Mouse (Mus musculus) heart, embryonic 15.5 days (tissue): ENCODE data around the gene Stxbp3. TPM values are rescaled to one million over a fixed set of nuclear protein-coding genes. Genes with fewer than 3 reads are reported as not detected.
A peak's percentile ranks its signal among the peaks of the same experiment; 100 is the strongest.
"Not testable (repeated sequence)": the region's sequence is repeated elsewhere in the genome, so short reads cannot be mapped to it uniquely, and the experiment has no call there.

ENCODE experiments used
- ATAC-seq: fragments of 200-750 bp; cut with Nextera tagmentation; replicated peaks from 2 replicates; pipeline ENCODE4 v1.8.0; 2017; ENCODE audit warnings: low read depth, moderate TSS enrichment; ENCODE audit not compliant: insufficient number of reproducible peaks, insufficient read depth, low FRiP score
- H3K27ac ChIP-seq: fragments of 300-500 bp; sonication (generic); 2 replicates; pipeline ENCODE4 v1.5.1; 2015; ENCODE audit warnings: mild to moderate bottlenecking, inconsistent platforms
- H3K27me3 ChIP-seq: fragments of 300-500 bp; sonication (generic); 2 replicates; pipeline ENCODE4 v1.6.1; 2015; ENCODE audit warnings: inconsistent platforms
- H3K36me3 ChIP-seq: fragments of 300-500 bp; sonication (generic); 2 replicates; pipeline ENCODE4 v1.6.1; 2015; ENCODE audit warnings: mild to moderate bottlenecking, inconsistent platforms
- H3K4me1 ChIP-seq: fragments of 300-500 bp; sonication (generic); replicated peaks from 2 replicates; pipeline ENCODE4 v1.6.1; 2015; ENCODE audit warnings: inconsistent platforms
- H3K4me2 ChIP-seq: fragments of 300-500 bp; sonication (generic); 2 replicates; pipeline ENCODE4 v1.6.1; 2015; ENCODE audit warnings: inconsistent platforms, mild to moderate bottlenecking, moderate library complexity
- H3K4me3 ChIP-seq: fragments of 300-500 bp; sonication (generic); 2 replicates; pipeline ENCODE4 v1.5.1; 2015; ENCODE audit warnings: mild to moderate bottlenecking, inconsistent platforms
- H3K9ac ChIP-seq: fragments of 300-500 bp; sonication (generic); 2 replicates; pipeline ENCODE4 v1.6.1; 2015; ENCODE audit warnings: mild to moderate bottlenecking, inconsistent platforms
- H3K9me3 ChIP-seq: fragments of 300-500 bp; sonication (generic); replicated peaks from 2 replicates; pipeline ENCODE4 v1.6.1; 2016; ENCODE audit warnings: inconsistent platforms
- WGBS: fragments of 180-500 bp; shearing (Covaris S2); methylation state at CpG from one replicate; pipeline ENCODE4 v1.1.7; 2015; ENCODE audit warnings: mixed read lengths; 5-methylcytosine and 5-hydroxymethylcytosine counted together
- polyA plus RNA-seq: library from polyadenylated mRNA; unstranded; fragments of >200 nt; fragmentation: Nextera tagmentation; extraction: Ambion mirVana; gene quantifications from 2 replicates; pipeline ENCODE4 v1.2.1, GENCODE M21; 2015

Stxbp3 gene
- polyA plus RNA-seq, 1 experiment from 2014 or later = 29.9 TPM

DNA sequence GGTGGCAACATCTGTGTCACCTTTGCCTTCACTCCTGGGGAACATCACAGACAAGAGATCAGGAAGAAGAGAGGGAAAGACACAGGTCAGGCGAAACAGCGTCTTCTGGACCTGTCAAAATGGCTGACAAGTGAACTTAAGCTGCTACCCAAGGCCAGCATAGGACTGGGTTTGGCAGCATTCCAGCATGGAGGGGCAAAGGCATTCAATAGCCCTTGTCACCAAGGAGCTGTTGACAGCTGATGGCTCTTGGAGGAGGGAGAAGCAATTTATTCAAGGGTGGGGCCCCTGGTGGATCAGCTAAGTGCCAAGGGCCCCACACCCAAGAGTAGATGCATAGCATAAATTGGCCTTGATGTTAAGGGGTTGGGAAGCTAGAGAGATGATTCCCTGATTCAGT lies 38.8 kb upstream of the Stxbp3 start:
- no peaks in the 10 kb centered on the region for H3K36me3 ChIP-seq
- ATAC-seq = no peak; the same call in 1 of the 2 replicates
- H3K27ac ChIP-seq = no peak overlapping the region; the same call in none of the 2 replicates
- H3K9ac ChIP-seq = no peak overlapping the region
- H3K4me2 ChIP-seq = no peak overlapping the region
- no peaks in the 10 kb centered on the region for H3K9me3 ChIP-seq
- 36% methylated on average over 2 of the region's 2 CpGs for WGBS
- no peak overlapping the region for H3K4me3 ChIP-seq
- no peaks in the 10 kb centered on the region for H3K27me3 ChIP-seq
- peaks cover 38% of the 10 kb centered on the region for H3K4me1 ChIP-seq

DNA sequence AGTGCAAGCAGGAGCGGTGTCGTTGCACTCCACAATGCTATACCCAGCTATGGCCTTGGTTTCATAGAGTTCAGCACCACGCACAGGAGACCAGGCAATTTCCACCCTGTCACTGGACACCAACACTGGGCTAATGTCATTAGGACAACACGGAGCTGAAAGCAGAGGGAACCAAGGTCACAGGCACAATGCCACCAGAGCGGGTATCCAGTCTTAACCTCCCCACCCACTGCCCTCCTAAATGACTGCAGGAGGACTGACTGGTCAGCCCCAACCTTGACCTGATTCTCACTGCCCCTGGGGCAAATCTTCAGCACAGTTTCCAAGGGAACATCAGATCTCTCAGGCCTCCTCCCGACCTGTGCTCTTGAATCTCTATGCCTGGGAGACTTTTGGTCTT lies 30.3 kb upstream of the Stxbp3 start:
- Histone ChIP-seq H3K36me3 (no peaks in the 10 kb centered on the region), H3K27me3 (no peaks in the 10 kb centered on the region), H3K4me1 (no peaks in the 10 kb centered on the region), H3K27ac (no peak overlapping the region), H3K4me2 (no peak overlapping the region), H3K9me3 (no peaks in the 10 kb centered on the region), H3K4me3 (no peak overlapping the region), H3K9ac (no peak overlapping the region)
- ATAC-seq = no peak
- WGBS = 77% methylated on average over 6 of the region's 6 CpGs

DNA sequence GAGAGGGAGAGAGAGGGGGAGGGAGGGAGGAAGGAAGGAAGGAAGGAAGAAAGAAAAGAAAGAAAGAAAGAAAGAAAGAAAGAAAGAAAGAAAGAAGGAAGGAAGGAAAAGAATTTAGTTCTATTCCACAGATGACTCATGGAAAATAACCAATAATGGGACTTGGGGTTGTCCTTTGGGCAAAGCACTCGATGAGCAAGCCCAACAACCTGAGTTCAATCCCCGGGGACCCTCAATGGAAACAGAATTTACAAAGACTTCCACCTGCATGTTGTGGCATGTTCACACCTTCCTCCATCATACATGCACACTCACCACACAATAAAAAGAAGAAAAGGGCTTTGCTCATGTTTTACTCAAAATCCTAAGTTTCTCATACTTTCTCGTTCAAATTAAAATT lies 27.1 kb upstream of the Stxbp3 start:
- WGBS = 86% methylated on average over 3 of the region's 3 CpGs
- no peaks in the 10 kb centered on the region for H3K9me3 ChIP-seq

DNA sequence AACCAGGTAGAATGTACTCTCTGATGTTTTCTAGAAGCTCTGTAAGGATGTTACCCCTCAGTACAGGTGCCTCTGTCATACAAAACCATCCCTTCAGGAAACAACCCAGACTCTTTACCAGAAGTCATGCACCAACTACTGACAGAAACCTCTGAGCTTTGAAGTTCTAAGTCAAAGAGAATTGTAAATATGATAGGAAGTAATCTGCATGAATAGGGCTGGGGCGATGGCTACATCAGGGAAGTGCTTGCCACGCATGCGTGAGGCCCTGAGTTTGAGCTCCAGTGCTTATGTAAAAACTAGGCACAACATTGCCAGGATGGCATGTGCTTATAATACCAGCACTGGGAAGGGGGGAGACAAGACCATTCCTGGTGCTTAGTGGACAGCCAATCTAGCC lies 25.4 kb upstream of the Stxbp3 start:
- Histone ChIP-seq H3K27me3 (no peaks in the 10 kb centered on the region), H3K9me3 (no peaks in the 10 kb centered on the region), H3K9ac (no peak overlapping the region), H3K4me1 (no peaks in the 10 kb centered on the region), H3K27ac (no peak overlapping the region), H3K4me2 (no peak overlapping the region), H3K36me3 (no peaks in the 10 kb centered on the region), H3K4me3 (no peak overlapping the region)
- 89% methylated on average over 3 of the region's 3 CpGs for WGBS
- no peak for ATAC-seq

More for the DNA sequence above, 27.1 kb upstream of the Stxbp3 start:
- Histone ChIP-seq H3K4me3 (no peak overlapping the region), H3K4me1 (no peaks in the 10 kb centered on the region), H3K4me2 (no peak overlapping the region), H3K36me3 (no peaks in the 10 kb centered on the region), H3K27me3 (no peaks in the 10 kb centered on the region), H3K9ac (no peak overlapping the region), H3K27ac (no peak overlapping the region)
- ATAC-seq = no peak

DNA sequence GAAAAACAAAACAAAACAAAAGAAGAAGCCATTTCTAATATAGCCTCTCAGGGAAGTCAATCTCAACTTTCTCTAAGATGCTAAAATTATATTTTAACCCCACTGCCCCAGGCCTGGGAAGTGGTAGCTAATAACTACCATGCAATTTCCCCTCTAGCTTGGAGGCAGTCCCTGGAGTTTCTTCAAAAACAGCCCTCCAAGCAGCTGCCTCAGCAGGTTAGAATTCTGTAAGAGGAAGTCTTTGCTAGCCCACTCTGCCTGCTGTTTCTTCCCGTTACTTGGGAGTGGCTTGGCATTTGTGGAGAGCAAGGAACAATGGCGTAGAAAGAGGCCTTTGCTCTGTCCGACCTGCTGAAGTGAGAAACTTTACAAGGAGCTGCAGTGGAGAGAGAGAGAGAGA lies 24.8 kb upstream of the Stxbp3 start:
- 48% methylated on average over 3 of the region's 3 CpGs for WGBS
- Histone ChIP-seq H3K4me2 (no peak overlapping the region), H3K9me3 (no peaks in the 10 kb centered on the region), H3K9ac (no peak overlapping the region), H3K4me3 (no peak overlapping the region), H3K27me3 (no peaks in the 10 kb centered on the region), H3K27ac (no peak overlapping the region), H3K4me1 (no peaks in the 10 kb centered on the region), H3K36me3 (no peaks in the 10 kb centered on the region)
- no peak for ATAC-seq

DNA sequence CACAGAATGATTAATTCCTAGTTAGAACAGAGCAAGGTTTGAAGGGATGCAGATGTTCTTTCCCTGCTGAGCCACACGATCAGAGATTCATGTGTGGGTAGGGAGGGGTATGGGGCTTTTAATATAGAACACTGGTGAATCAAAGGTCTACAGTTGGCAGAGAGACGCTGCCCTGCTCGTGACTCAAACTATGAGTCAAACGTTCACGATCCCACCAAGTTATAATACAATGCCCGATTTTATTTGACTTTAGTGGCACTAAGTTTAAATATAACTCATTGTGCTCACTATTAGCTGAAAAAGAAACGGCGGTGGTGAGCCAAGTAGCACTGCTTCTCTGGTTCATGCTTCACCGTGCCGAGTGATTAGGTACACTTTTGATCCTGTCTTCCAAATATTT lies 22.8 kb upstream of the Stxbp3 start:
- ATAC-seq = no peak
- Histone ChIP-seq H3K27me3 (no peaks in the 10 kb centered on the region), H3K4me1 (peaks cover 5% of the 10 kb centered on the region), H3K36me3 (no peaks in the 10 kb centered on the region), H3K9ac (no peak overlapping the region), H3K4me2 (no peak overlapping the region), H3K27ac (no peak overlapping the region), H3K9me3 (no peaks in the 10 kb centered on the region), H3K4me3 (no peak overlapping the region)
- 77% methylated on average over 10 of the region's 10 CpGs for WGBS

DNA sequence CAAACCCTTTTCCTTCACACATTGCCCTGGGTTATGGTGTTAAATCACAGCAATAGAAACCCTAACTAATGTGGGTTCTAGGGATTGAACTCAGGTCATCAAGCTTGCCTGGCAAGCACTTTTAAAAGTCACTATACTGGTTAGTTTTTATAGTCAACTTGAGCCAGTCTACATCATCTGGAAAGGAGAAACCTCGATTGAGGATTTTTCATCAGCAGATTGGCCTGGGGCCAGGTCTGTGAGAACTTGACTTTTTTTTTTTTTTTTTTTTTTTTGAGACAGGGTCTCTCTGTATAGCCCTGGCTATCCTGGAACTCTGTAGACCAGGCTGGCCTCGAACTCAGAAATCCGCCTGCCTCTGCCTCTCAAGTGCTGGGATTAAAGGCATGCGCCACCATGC lies 22.0 kb upstream of the Stxbp3 start:
- not testable (repeated sequence) for H3K27me3 ChIP-seq, H3K9me3 ChIP-seq, H3K4me3 ChIP-seq, H3K4me1 ChIP-seq, ATAC-seq, H3K27ac ChIP-seq, H3K4me2 ChIP-seq, H3K36me3 ChIP-seq, H3K9ac ChIP-seq
- 83% methylated on average over 4 of the region's 4 CpGs for WGBS

DNA sequence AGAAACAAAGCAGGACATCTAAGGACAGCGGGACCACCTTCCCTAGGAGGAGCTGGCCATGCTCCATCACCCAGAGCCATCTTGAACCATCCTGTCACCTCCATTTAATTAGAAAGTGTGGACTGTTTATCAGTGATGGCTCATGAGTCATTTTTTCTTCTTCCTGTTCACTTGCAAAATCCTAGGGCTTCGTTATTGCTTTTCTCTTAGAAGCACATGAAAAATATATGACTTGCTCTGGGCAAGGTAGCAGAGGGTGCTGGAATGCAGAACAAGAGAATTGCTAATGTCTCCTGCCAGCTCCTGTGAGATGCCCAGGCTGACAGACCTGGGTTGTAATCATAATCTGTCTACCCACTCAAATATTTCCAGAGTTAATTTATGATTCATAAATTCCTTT lies 20.5 kb upstream of the Stxbp3 start:
- Histone ChIP-seq H3K4me2 (no peak overlapping the region), H3K9me3 (no peaks in the 10 kb centered on the region), H3K4me3 (no peak overlapping the region), H3K4me1 (peaks cover 18% of the 10 kb centered on the region), H3K36me3 (no peaks in the 10 kb centered on the region), H3K9ac (no peak overlapping the region), H3K27ac (no peak overlapping the region), H3K27me3 (no peaks in the 10 kb centered on the region)
- ATAC-seq = no peak
- WGBS = 71% methylated on average over 2 of the region's 2 CpGs

DNA sequence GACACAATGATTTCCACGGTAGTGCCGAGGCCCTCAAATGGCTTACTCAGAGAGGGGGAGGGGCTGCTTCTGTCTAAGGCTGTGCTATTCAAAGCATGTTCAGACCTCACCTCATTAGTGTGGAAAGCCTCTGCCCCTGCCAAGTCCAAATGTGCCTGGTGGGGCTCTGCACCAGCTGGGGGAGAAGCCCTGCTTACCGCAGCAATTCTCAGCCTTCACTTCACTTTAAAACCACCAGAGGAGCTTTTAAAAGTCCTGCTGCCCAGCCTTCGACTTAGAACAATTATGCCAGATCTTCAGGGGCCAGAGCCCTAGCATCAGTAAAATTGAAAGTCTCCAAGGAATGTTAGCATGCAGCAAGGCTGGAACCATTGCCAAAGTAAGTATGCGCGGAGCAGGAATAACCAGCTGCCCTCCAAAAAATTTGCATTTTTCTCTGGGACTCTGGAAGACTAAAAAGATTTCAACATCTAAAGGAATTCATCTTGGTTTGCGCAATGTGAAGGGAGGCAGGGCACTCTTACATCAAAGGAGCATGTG lies 18.0 kb upstream of the Stxbp3 start:
- H3K9me3 ChIP-seq = no peaks in the 10 kb centered on the region
- H3K36me3 ChIP-seq = no peaks in the 10 kb centered on the region
- peaks cover 29% of the 10 kb centered on the region for H3K4me1 ChIP-seq
- no peaks in the 10 kb centered on the region for H3K27me3 ChIP-seq
- no peak overlapping the region for H3K4me3 ChIP-seq
- peak; percentile 86 for ATAC-seq
- peak overlapping the region; percentile 35 for H3K4me2 ChIP-seq
- H3K27ac ChIP-seq = peak overlapping the region; percentile 73
- WGBS = 25% methylated on average over 7 of the region's 7 CpGs
- 0 out of 2 replicates have a peak overlapping the region, but pooled peaks have one; percentile 10 for H3K9ac ChIP-seq

DNA sequence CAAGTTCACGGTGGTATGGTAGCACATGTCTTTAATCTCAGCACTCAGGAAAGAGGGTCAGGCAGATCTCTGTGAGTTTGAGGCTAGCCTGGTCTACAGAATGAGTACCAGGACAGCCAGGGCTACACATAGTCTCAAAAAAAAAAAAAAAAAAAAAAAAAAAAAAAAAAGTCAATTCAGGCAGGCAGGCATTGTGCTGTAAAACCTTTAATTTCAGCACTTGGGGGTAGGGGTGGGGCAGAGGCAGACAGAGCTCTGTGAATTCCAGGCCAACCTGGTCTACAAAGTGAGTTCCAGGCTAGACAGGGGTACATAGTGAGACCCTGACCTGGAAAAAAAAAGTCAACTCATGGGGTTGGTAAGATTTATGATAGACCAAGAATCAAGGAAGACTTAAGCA lies 17.4 kb upstream of the Stxbp3 start:
- WGBS = 80% methylated on average over 1 of the region's 1 CpGs
- no peaks in the 10 kb centered on the region for H3K27me3 ChIP-seq
- peaks cover 29% of the 10 kb centered on the region for H3K4me1 ChIP-seq
- peak overlapping the region; percentile 73 for H3K27ac ChIP-seq
- H3K9me3 ChIP-seq = no peaks in the 10 kb centered on the region
- H3K4me3 ChIP-seq = no peak overlapping the region
- ATAC-seq = no peak
- no peak overlapping the region for H3K4me2 ChIP-seq
- H3K9ac ChIP-seq = no peak overlapping the region
- no peaks in the 10 kb centered on the region for H3K36me3 ChIP-seq

DNA sequence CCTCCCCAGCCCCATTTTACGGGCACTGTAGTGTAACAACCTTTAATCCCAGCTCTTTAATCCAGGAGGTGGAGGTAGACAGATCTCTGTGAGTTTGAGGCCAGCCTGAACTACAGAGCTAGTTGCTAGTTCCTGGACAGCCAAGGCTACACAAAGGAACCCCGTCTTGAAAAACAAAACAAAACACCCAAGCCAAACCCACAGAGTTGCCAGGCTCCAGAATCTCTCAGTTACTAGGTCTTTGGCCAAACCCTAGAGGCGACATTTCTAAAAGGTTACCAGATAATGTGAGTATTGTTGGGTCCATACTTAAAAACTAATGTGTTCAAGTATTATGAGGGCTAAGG lies 16.8 kb upstream of the Stxbp3 start:
- no peak overlapping the region for H3K27ac ChIP-seq
- no peaks in the 10 kb centered on the region for H3K9me3 ChIP-seq
- ATAC-seq = no peak
- H3K9ac ChIP-seq = no peak overlapping the region
- H3K4me1 ChIP-seq = peaks cover 29% of the 10 kb centered on the region
- 49% methylated on average over 3 of the region's 3 CpGs for WGBS
- no peaks in the 10 kb centered on the region for H3K36me3 ChIP-seq
- H3K4me3 ChIP-seq = no peak overlapping the region
- H3K27me3 ChIP-seq = no peaks in the 10 kb centered on the region
- no peak overlapping the region for H3K4me2 ChIP-seq

DNA sequence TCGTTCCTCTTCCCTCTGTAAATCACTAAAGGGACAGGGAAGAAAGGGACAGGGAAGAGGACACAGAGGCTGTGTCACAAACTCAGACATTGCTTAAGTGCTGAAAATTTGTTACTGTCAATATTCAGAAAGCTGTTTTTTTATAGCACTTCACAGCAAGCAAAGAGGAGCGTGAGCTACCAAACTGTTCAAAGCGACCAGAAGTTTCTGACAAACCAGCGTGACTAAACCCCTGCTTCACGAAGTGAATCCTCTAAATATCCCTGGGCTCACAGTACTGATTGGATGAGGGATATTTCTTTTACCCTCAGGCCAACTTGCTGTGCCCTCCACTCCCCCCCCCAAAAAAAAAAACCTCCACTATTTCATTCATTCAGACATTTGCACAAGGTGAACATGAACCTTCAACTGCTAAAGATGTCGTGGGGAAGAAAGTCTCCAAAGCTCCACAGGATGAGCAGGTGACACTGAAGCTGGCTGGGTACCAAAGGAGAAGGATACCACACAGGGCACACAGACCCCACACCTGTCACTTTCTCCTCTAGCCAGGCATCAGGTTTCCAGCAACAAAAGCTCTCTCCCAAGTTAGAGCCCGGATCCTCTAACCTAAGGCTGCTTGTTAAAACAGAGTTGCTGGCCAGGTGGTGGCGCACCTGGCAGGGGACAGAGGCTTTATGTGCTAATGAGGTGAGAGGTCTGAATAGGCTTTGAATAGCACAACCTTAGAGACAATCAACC lies 16.2 kb upstream of the Stxbp3 start:
- no peaks in the 10 kb centered on the region for H3K27me3 ChIP-seq
- peaks cover 32% of the 10 kb centered on the region for H3K4me1 ChIP-seq
- no peaks in the 10 kb centered on the region for H3K9me3 ChIP-seq
- ATAC-seq = no peak
- H3K4me3 ChIP-seq = no peak overlapping the region
- 61% methylated on average over 8 of the region's 8 CpGs for WGBS
- H3K4me2 ChIP-seq = no peak overlapping the region
- H3K36me3 ChIP-seq = no peaks in the 10 kb centered on the region
- no peak overlapping the region; the same call in 1 of the 2 replicates for H3K27ac ChIP-seq
- H3K9ac ChIP-seq = no peak overlapping the region
